In genomic region chr6:87386203-87386602, GRCm38 (mm10) we compare ENCODE assay signal across 9 mouse cellular contexts. TPM values are rescaled to one million over a fixed set of nuclear protein-coding genes. Genes with fewer than 3 reads are reported as not detected.
A peak's percentile ranks its signal among the peaks of the same experiment; 100 is the strongest.
DNase-seq lines count a peak whose midpoint lies in the region; TF ChIP-seq lines count a peak whose summit lies in the region.
"Had no signal": no experiment of that assay in that cellular context is flagged by ENCODE, and none has a peak within 500 bp of the region (broad histone marks: within the 10 kb centered on the region; RNA-seq: fewer than 3 reads in every experiment).

No protein-coding gene starts in this region.

- H3K4me3 ChIP-seq in kidney, adult 2 months (ENCODE audit: insufficient read depth, low read depth, low read length) = no peak overlapping the region

- 6% methylated on average over 7 of the region's 7 CpGs for WGBS in kidney, adult 2 months

- peak; percentile 63 for DNase-seq in kidney, adult 2 months
- DNase-seq in kidney, adult 11 months = no peak
- peak; percentile 84 for DNase-seq in MN1 (ENCODE audit: low spot score)
- DNase-seq in cerebellum, adult 8-10 months = peak; percentile 52
- DNase-seq in gastrocnemius, adult 8-10 months (ENCODE audit: low spot score in 2 of 2) = peak; percentile 16 to 17
- peak; percentile 20 to 52 for DNase-seq in layer of hippocampus, postnatal 36 days
- peak; percentile 18 to 41 for DNase-seq in natural killer cell, adult 2 months (ENCODE audit: low spot score in 2 of 2)
- DNase-seq in thymus, postnatal 14 days = peak; percentile 44

- H3K36me3 ChIP-seq in kidney, adult 2 months (ENCODE audit: control insufficient read depth, insufficient read depth, low read length) = no peaks in the 10 kb centered on the region

- no peak for TF ChIP-seq POLR2A in kidney, adult 2 months (IDR thresholded peaks at IDR 0.05; ENCODE audit: low read depth, low read length)

- no peaks in the 10 kb centered on the region for H3K4me1 ChIP-seq in kidney, adult 2 months (ENCODE audit: control insufficient read depth, insufficient read depth, low read length)

- TF ChIP-seq CTCF in kidney, adult 2 months (conservative IDR thresholded peaks at IDR 0.05; ENCODE audit: insufficient read depth, insufficient read length, low read depth, low read length) = peak; percentile 65

- no peak overlapping the region for H3K27ac ChIP-seq in kidney, adult 2 months (ENCODE audit: insufficient read depth, low read depth, low read length)

- no peaks in the 10 kb centered on the region; the same call in 1 of the 2 replicates for H3K27me3 ChIP-seq in kidney, adult 2 months (replicated peaks; ENCODE audit: control insufficient read depth, insufficient read depth, low read length)

RNA-seq across cellular contexts. Expression of gene Gkn3, which starts 2.5 kb away (rescaled TPM):
- 0.58 and 1.5 TPM in 2 replicates for polyA plus RNA-seq in kidney, adult 2 months (2012; rRNA removed)
- total RNA-seq in gastrocnemius, adult 8-10 months (2022) = 1 to 10 TPM in 3 of 4 experiments, not detected in 1; 1.1 to 1.4 (median 1.2) TPM
- total RNA-seq in layer of hippocampus, postnatal 36 days (2021) = 1 to 10 TPM; 1.1 to 3.5 TPM

RNA-seq across cellular contexts. Expression of gene Gkn2, which starts 13.0 kb away (rescaled TPM):
- polyA plus RNA-seq in kidney, adult 2 months (2012; rRNA removed) = not detected in 2 replicates
- total RNA-seq in gastrocnemius, adult 8-10 months (2022) = not detected
- not detected for total RNA-seq in layer of hippocampus, postnatal 36 days (2021)

RNA-seq across cellular contexts. Expression of gene Gkn1, which starts 35.5 kb away (rescaled TPM):
- polyA plus RNA-seq in kidney, adult 2 months (2012; rRNA removed) = 0.10 and 0.48 TPM in 2 replicates
- not detected for total RNA-seq in gastrocnemius, adult 8-10 months (2022)
- total RNA-seq in layer of hippocampus, postnatal 36 days (2021) = not detected

RNA-seq across cellular contexts. Expression of gene Bmp10, which starts 42.6 kb away (rescaled TPM):
- polyA plus RNA-seq in kidney, adult 2 months (2012; rRNA removed) = not detected in 2 replicates
- not detected for total RNA-seq in gastrocnemius, adult 8-10 months (2022)
- total RNA-seq in layer of hippocampus, postnatal 36 days (2021) = not detected
- polyA plus RNA-seq: gonadal fat pad, adult 2 months had no signal

RNA-seq across cellular contexts. Expression of gene Antxr1, which starts 50.6 kb away (rescaled TPM):
- 2.0 and 2.5 TPM in 2 replicates for polyA plus RNA-seq in kidney, adult 2 months (2012; rRNA removed)
- total RNA-seq in gastrocnemius, adult 8-10 months (2022) = 1 to 10 TPM; 3.6 to 7.0 (median 5.2) TPM
- total RNA-seq in layer of hippocampus, postnatal 36 days (2021) = 10 to 100 TPM in 1 of 2 experiments, 1 to 10 TPM in 1; 9.0 to 10.2 TPM
